ENCODE assay signal across 10 mouse cellular contexts in genomic region chr9:92375378-92375777, GRCm38 (mm10).
DNase-seq lines count a peak whose midpoint lies in the region; ATAC-seq lines count a peak whose summit lies in the region.
"Had no signal": no experiment of that assay in that cellular context is flagged by ENCODE, and none has a peak within 500 bp of the region (broad histone marks: within the 10 kb centered on the region; RNA-seq: fewer than 3 reads in every experiment).

No protein-coding gene starts in this region.

- ATAC-seq in midbrain, embryonic 16.5 days, result no peak

- intact Hi-C loops in heart, postnatal 10 days (cut with DNase I), result loop anchor here (2.0 to 5.0 kb wide), 3 partner anchors 83 to 228 kb away; no protein-coding TSS in a partner anchor

- no peaks in the 10 kb centered on the region for H3K27me3 ChIP-seq in midbrain, embryonic 16.5 days (ENCODE audit: control insufficient read depth, insufficient read depth, low read depth, low read length)
- H3K27me3 ChIP-seq: lung, embryonic 15.5 days; neural tube, embryonic 13.5 days had no signal

- no peaks in the 10 kb centered on the region for H3K36me3 ChIP-seq in midbrain, embryonic 16.5 days (ENCODE audit: control insufficient read depth, insufficient read depth, low read length)
- H3K36me3 ChIP-seq: lung, embryonic 15.5 days; neural tube, embryonic 13.5 days had no signal

- H3K9ac ChIP-seq in midbrain, embryonic 16.5 days (ENCODE audit: low read depth, low read length), result no peak overlapping the region
- H3K9ac ChIP-seq: lung, embryonic 15.5 days; neural tube, embryonic 13.5 days had no signal

- H3K4me3 ChIP-seq in midbrain, embryonic 16.5 days (ENCODE audit: low read depth, low read length), result no peak overlapping the region
- H3K4me3 ChIP-seq: lung, embryonic 15.5 days; neural tube, embryonic 13.5 days had no signal

- peak; percentile 16 to 31 for DNase-seq in heart, postnatal 10 days
- DNase-seq in heart, adult 8-10 months (ENCODE audit: low spot score), result no peak
- DNase-seq in 3T3-L1 (ENCODE audit: low read depth, low spot score), result peak; percentile 47
- DNase-seq in R1 (ENCODE audit: low read depth, low spot score), result peak; percentile 4
- peak; percentile 31 for DNase-seq in kidney, postnatal 14 days
- no peak for DNase-seq in left cerebral cortex, adult 11 months (ENCODE audit: low spot score)
- DNase-seq: right cerebral cortex, postnatal 4 days had no signal

- H3K27ac ChIP-seq in midbrain, embryonic 16.5 days (ENCODE audit: low read length), result no peak overlapping the region
- H3K27ac ChIP-seq: lung, embryonic 15.5 days; neural tube, embryonic 13.5 days had no signal

- H3K4me1 ChIP-seq in midbrain, embryonic 16.5 days (ENCODE audit: control insufficient read depth, insufficient read depth, low read length), result no peaks in the 10 kb centered on the region
- H3K4me1 ChIP-seq: lung, embryonic 15.5 days; neural tube, embryonic 13.5 days had no signal

- H3K4me2 ChIP-seq in midbrain, embryonic 16.5 days (ENCODE audit: low read length), result no peak overlapping the region
- H3K4me2 ChIP-seq: lung, embryonic 15.5 days; neural tube, embryonic 13.5 days had no signal

- WGBS in midbrain, embryonic 16.5 days, result 70% methylated on average over 8 of the region's 8 CpGs

- H3K9me3 ChIP-seq in midbrain, embryonic 16.5 days (replicated peaks; ENCODE audit: control insufficient read depth, low read length, poor library complexity, severe bottlenecking), result no peaks in the 10 kb centered on the region
- H3K9me3 ChIP-seq: lung, embryonic 15.5 days; neural tube, embryonic 13.5 days had no signal

Comparison
In these comparisons a context has a peak if more than half of its experiments do, and no peak if none do; other contexts are left out.
1. DNase-seq: peak in heart, postnatal 10 days (2 of 2), 3T3-L1 (single experiment), R1 (single experiment) and kidney, postnatal 14 days (single experiment); none in heart, adult 8-10 months (single experiment) and left cerebral cortex, adult 11 months (single experiment).